Mouse (Mus musculus) left cerebral cortex, adult 11 months (tissue): Measurements from ENCODE around the gene Shoc2.
"Not testable (repeated sequence)": the region's sequence is repeated elsewhere in the genome, so short reads cannot be mapped to it uniquely, and the experiment has no call there.

Source experiments
- DNase-seq: peaks from one replicate; pipeline ENCODE4 v3.0.0; 2022; ENCODE audit warnings: low spot score

Shoc2 gene

DNA sequence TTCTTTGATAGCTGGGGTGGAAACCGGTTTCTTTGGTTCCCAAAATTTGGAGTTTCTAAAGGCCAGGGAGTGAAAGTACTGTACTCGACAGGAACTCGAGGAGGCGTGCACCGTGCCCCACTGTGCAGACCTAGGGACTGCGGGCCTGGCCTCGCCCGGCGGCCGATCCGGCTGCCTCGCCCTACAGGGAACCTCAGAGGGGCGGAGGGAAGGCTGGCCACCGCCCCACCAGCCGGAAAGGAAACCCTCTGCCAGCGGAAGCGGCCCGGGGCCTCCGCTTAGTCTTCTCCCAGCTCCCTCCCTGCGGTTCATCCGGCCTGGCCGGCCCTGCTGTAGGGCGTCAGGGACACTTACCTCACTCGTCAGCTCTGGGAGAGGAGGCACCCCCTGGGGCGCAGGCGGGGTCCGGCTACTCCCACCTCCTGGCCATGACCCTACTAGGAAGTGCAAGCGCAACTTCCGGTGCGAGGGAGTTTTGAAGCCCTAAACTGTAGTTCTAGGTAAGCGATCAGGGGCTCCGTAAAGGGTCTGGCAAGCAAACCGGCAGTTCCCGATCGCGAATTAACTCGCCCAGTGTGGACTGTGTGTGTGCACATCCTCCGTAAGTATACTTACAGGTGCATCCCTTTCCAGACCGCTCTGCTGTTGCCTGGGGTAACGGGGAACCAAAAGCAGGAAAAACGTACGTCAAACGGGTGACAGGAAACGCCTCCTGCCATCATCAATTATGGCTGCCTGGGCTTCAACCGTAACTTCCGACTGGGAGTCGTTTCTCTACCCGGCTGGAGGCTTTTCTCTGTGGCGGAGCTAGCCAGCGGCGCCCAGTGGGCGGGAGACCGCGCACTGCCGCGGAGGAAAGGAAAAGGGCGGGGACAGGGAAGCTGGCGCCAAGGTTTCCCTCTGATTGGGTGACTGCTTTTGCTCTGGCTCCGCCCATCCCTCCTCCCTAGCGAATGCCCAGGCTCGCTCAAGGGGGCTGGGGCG, at the start of gene Shoc2, which contains the start of gene Bbip1:
Gene Shoc2 (plus strand): TSS at position 505 of the 984 bp plus-strand sequence.
Gene Bbip1 (minus strand): TSS at position 826 of the 984 bp plus-strand sequence.
- peak; percentile 99 for DNase-seq

- DNase-seq, result no peak
Measured at GRCm38 (mm10) chr19:53894538-53895121, 49.5 kb upstream of the Shoc2 start.

- no peak for DNase-seq
Measured at GRCm38 (mm10) chr19:53898046-53898445, 46.1 kb upstream of the Shoc2 start.

DNA sequence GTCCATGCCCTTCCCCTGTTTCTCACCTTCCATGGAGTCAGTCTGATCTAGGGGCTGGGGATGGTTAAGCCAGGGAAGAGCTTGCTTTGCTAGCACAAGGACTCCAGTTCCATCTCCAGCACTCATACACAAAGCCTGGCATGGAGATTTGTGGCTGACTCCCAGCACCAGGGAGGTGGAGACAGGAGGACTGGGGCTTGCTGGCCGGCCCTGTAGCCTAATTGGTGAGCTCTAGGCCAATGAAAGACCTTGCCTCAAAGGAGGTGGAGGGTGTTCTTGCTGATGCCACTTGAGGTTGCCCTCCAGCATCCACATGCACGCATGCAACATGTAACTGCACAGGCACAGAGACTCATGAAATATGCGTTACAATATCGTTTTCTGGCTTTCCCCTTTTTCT, 45.6 kb upstream of the Shoc2 start:
- DNase-seq, result no peak

DNA sequence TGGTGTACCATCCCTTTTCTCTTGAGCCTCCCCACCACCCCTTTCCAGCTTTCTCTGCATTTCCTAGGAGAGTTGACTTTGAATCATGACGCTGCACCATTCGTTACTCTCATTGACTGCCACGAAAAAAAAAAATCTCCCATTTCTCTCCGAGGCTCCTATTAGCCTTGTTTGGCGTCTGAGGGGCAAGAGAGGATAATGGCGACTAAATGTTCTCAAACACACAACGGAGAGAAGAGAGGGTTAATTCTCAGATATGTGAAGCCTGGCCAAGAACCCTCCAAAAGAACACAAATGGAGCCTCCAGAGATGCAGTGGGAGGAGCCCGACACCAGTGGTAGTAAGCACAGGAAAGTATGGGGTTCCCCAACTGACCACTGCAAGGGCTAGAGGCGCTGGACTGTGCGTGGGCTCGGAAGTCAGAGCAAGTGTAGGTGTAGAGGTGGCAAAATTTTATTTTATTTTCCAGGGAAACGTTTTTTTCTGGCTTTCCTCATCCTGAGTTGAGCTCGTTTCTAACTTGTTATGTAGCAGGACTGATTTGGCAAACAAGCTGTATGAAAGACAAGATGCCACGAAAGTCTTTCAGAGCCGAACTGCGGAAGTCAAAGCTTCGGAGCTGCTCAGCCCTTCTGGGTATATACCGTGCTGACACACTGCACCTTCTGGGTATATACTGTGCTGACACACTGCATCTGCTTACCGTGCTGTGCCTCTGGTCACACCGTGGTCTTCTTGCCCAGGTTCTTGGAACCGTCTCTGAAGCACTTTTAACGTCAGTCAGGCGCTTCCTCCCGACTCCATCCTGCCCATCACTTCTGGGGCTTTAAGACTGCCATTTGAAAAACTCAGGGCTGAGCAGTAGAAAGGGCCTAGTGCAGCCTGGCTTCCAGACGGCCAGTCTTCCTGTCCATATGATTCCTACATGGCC, 44.9 kb upstream of the Shoc2 start:
- DNase-seq, result no peak

- DNase-seq, result no peak
Measured at GRCm38 (mm10) chr19:53899941-53900610, 44.0 kb upstream of the Shoc2 start.

DNA sequence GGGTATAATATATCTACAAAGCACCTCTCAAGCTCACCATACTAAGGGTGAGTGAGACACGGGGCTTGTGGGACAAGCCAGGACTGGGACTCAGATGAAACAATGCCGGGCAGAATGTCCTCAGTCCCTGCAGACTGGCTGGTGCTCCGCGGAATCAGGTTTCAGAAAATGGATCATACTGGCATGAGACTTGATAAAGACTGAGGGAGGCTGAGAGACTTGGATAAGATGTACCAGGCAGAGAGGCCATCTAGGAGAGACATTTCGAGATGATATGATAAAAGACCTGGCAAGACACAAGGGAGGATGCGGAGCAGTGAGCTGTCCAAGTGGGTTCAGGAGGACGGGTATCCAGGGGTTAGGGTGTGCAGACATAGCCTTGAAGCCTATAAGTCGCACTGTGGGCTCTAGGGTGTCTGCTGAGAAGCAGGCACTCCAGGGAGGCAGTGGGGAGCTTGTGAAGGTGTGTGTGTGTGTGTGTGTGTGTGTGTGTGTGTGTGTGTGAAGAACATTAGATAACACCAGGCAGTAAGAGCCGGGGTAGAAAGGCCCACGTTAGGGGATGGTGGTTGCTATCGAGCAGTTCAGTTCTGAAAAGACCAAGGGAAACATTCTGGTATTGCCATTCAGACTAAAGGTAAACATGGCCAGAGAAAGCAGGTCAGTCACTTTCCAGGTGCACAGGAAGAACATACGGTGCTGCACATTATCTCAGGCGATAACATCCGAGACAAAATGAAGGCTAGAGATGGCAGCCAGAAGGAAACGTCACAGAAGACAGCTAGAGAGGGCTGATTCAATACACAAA, 42.0 kb upstream of the Shoc2 start:
- DNase-seq, result no peak

- DNase-seq, result peak; percentile 94
Measured at GRCm38 (mm10) chr19:53902739-53903487, 41.2 kb upstream of the Shoc2 start.

DNA sequence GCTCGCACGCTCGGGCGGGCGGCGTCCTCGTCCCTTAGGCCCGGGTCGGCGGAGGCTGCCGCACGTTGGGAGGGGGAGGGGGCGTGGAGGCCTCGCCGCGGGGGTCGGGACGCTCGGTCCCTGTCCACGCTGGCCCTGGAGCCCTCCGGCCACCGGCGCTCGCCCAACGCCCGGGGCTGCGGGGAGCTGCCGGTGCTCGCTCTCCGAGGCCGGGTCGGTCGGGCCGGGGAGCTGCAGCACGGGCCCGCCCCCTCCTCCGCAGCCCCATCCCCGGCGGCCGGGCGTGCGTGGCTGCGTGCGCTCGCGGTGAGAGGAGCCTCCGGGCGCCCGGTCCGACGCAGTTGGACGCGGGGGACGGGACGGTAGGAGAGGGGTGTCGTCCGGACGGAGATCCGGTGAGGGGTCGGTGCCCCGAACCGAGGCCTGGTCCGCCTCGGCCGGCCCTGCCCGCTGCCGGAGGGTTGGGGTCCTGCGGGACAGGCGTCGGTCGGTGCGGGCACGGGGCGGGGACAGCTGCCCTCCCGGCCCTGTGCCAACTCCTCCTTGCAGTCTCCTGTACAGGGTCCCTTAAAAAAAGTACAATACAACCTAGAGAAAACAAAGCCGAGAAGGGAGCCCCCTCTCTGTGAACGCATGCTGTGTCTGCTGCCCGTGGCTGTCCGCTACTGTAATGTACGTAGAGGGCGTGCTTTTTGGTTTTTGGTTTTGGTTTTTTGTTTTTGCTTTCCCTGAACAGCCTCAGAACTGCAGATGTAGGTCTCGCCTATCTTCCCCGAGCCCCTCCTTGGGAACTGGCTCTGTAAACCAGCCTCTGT, 40.4 kb upstream of the Shoc2 start:
- peak; percentile 44 for DNase-seq

- no peak for DNase-seq
Measured at GRCm38 (mm10) chr19:53904833-53905480, 39.1 kb upstream of the Shoc2 start.

GRCm38 (mm10) chr19:53906033-53906702, 37.9 kb upstream of the Shoc2 start:
- DNase-seq, result no peak

GRCm38 (mm10) chr19:53906703-53907070, 37.4 kb upstream of the Shoc2 start:
- not testable (repeated sequence) for DNase-seq

DNA sequence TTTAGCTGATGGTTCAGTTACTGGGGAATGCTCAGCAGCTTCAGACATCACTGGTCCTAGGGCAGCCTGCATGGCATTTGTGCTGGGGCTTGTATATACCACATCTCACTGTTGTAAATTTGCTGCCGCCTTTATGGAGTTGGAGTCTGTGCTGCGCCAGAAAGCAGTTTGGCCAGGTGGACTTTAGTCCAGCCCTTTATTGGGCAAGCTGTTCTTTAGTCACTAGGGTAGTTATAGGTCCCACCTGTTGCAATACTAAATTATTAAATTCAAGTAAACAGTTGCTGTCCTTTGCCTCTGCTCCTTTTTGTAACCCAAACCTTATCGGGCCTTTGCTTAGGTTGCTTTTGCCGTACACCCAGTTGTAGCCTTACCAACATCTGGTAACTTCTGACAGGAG, 29.2 kb upstream of the Shoc2 start:
- DNase-seq, result no peak

GRCm38 (mm10) chr19:53919541-53919940, 24.6 kb upstream of the Shoc2 start:
- DNase-seq, result no peak

GRCm38 (mm10) chr19:53921996-53922395, 22.1 kb upstream of the Shoc2 start:
- DNase-seq, result not testable (repeated sequence)

GRCm38 (mm10) chr19:53925338-53925751, 18.8 kb upstream of the Shoc2 start:
- DNase-seq, result peak; percentile 26

DNA sequence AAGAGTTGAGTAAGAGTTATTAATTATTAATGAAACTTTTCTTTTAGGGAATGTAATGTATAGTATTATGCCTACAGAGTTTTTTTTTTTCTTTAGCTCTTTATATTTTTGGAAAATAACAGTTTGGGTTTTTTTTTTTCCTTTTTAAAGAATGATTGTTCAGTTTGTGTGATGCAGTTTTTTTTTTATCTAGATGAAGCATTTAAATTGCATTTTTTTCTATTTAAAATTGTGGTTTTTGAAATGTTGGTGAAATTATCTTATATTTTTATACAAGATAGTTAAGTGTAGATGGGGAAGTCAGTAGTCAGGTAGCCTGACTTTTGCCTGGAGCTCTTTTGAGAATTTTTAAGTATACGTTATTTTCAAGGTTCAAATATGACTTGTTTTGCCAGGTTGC, 17.4 kb upstream of the Shoc2 start:
- no peak for DNase-seq

- no peak for DNase-seq
Measured at GRCm38 (mm10) chr19:53929218-53929617, 14.9 kb upstream of the Shoc2 start.
